Mouse (Mus musculus): Measurements from ENCODE around the gene Mettl1. TPM values are rescaled to one million over a fixed set of nuclear protein-coding genes. Genes with fewer than 3 reads are reported as not detected.

Gene Mettl1
- polyA plus RNA-seq, 1 experiment from 2014 or later, result 34.9 TPM

DNA sequence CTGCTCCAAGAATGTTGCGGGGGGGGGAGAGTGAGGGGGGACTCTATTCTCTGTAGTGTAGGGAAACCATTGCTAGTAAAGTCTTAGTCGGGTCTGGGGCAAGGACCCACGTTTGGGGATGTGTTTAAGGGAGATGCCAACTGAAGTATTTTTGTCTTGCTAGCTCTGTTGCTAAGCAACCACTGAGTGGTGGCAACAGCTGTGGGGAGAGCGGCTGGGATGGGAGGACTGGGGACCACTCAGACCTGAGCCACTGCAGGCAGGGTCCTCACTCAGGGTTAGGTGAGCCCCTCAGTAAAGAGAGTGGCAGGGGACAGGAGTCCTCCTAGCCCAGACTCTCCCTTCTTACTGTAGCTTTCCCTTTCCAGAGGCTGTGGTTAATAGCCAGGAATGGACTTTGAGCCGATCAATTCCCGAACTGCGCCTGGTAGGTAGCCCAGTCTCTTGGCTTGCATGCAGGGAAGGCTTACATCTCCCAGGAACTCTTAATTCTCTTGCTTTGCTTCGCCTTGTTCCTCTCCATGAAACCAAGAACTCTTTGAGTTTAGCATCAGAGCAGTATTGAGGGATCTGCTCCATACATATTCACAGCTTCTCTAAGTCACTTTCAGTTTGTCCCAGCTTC lies 40.9 kb downstream of the Mettl1 start:
- Histone ChIP-seq H3K36me3 (no peaks in the 10 kb centered on the region), H3K4me1 (peaks cover 46% of the 10 kb centered on the region), H3K27ac (no peak overlapping the region), H3K27me3 (peaks cover 79% of the 10 kb centered on the region), H3K4me3 (peak overlapping the region; percentile 70; the same call in 1 of the 2 replicates), H3K9me3 (replicated peaks) (no peaks in the 10 kb centered on the region), H3K9ac (no peak overlapping the region), H3K4me2 (replicated peaks) (peak overlapping the region; percentile 97)
- WGBS, result 24% methylated on average over 8 of the region's 8 CpGs
- peak; percentile 12; the same call in 1 of the 2 replicates for ATAC-seq (ENCODE audit: low FRiP score)

DNA sequence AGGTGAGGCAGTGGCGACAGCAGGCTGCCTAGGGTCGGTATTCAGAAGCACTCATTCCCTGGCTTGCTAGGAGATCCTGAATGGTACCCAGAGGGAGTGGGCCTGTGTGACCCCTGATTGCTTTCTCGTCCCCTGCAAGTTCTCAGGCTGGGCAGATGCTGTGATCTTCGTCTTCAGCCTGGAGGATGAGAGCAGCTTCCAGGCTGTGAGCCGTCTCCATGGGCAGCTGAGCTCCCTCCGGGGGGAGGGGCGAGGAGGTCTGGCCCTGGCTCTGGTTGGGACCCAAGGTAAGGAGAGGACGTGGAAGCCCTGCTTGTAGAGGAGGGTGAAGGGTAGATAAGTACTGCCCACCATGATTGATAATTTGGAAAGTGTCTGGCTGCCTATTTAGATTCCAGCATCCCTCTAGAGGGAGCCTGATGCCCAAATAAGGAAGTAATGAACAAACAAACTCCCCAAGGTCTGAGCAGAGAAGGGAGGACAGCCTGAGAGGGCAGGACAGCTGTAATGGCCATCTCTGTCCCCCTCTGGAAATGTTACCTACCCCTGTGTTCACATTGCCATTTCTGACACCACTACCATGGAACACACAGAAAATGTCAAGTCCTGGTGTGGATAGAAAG lies 42.2 kb downstream of the Mettl1 start:
- peaks cover 80% of the 10 kb centered on the region for H3K27me3 ChIP-seq
- ATAC-seq (ENCODE audit: low FRiP score), result no peak

DNA sequence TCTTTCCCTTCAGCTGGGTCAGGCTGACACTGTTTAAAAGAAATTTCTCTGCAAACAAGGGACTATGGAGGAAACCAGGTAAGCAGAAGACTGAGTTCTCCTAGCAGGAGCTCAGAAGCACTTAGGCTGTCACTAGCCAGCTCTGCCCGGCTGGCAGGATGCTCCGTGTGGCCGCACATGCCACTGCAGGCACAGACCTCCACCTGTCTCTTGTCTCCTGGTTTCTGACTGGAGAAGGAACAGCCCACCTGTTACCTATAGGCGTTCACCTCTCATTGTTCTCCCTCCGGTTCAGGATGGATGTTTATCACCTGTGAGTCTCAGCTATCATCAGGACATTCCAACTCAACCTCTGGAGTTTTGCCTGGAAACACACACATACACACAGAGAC lies 42.7 kb downstream of the Mettl1 start:
- ATAC-seq (ENCODE audit: low FRiP score), result no peak
- Histone ChIP-seq H3K4me3 (no peak overlapping the region), H3K4me2 (replicated peaks) (no peak overlapping the region), H3K27ac (no peak overlapping the region), H3K9ac (no peak overlapping the region), H3K9me3 (replicated peaks) (no peaks in the 10 kb centered on the region), H3K4me1 (peaks cover 35% of the 10 kb centered on the region), H3K36me3 (peaks cover 10% of the 10 kb centered on the region; the same call in 1 of the 2 replicates), H3K27me3 (peaks cover 82% of the 10 kb centered on the region)
- WGBS, result 56% methylated on average over 5 of the region's 5 CpGs

More for the DNA sequence above, 42.2 kb downstream of the Mettl1 start:
- Histone ChIP-seq H3K4me1 (peaks cover 37% of the 10 kb centered on the region), H3K9me3 (replicated peaks) (no peaks in the 10 kb centered on the region), H3K4me2 (replicated peaks) (no peak overlapping the region), H3K4me3 (no peak overlapping the region), H3K9ac (no peak overlapping the region), H3K36me3 (peaks cover 10% of the 10 kb centered on the region; the same call in 1 of the 2 replicates), H3K27ac (no peak overlapping the region)
- WGBS, result 35% methylated on average over 8 of the region's 8 CpGs

DNA sequence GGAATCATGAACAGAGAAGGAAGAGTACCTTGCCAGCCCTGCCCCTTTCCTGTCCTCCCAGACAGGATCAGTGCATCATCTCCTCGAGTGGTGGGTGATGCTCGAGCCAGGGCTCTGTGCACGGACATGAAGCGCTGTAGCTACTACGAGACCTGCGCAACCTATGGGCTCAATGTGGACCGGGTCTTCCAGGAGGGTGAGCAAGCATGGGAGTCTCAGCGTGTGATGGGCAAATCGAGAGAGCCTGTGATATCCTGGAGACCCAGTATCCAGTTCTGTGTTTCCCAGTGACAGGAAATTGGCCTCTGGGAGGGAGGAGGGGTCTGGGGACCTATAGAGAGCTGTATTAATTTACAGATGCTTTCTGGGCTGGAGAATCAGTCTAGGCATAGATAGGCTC lies 43.8 kb downstream of the Mettl1 start:
- WGBS, result 79% methylated on average over 9 of the region's 9 CpGs
- peaks cover 82% of the 10 kb centered on the region for H3K27me3 ChIP-seq

DNA sequence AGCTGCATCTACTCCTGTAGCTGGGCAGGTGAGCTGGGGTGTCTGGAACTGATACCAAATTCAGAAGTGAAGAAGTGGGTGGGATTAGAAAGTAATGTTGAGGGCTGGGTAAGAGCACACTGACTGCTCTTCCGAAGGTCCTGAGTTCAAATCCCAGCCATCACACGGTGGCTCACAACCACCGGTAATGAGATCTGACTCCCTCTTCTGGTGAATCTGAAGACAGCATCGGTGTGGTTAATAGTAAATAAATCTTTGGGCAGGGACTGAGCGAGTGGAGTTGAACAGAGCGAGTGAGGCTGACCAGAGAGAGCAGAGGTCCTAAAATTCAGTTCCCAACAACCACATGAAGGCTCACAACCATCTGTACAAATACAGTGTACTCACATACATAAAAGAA lies 44.4 kb downstream of the Mettl1 start:
- Histone ChIP-seq H3K27me3 (peaks cover 82% of the 10 kb centered on the region), H3K4me3 (no peak overlapping the region), H3K9ac (no peak overlapping the region), H3K9me3 (replicated peaks) (no peaks in the 10 kb centered on the region), H3K4me1 (peaks cover 25% of the 10 kb centered on the region), H3K27ac (no peak overlapping the region), H3K36me3 (peaks cover 10% of the 10 kb centered on the region; the same call in 1 of the 2 replicates), H3K4me2 (replicated peaks) (no peak overlapping the region)
- no peak for ATAC-seq (ENCODE audit: low FRiP score)
- 72% methylated on average over 6 of the region's 6 CpGs for WGBS

More for the DNA sequence above, 43.8 kb downstream of the Mettl1 start:
- Histone ChIP-seq H3K36me3 (peaks cover 10% of the 10 kb centered on the region; the same call in 1 of the 2 replicates), H3K4me2 (replicated peaks) (no peak overlapping the region), H3K9ac (no peak overlapping the region), H3K27ac (no peak overlapping the region), H3K4me1 (peaks cover 26% of the 10 kb centered on the region), H3K4me3 (no peak overlapping the region), H3K9me3 (replicated peaks) (no peaks in the 10 kb centered on the region)
- ATAC-seq (ENCODE audit: low FRiP score), result no peak

DNA sequence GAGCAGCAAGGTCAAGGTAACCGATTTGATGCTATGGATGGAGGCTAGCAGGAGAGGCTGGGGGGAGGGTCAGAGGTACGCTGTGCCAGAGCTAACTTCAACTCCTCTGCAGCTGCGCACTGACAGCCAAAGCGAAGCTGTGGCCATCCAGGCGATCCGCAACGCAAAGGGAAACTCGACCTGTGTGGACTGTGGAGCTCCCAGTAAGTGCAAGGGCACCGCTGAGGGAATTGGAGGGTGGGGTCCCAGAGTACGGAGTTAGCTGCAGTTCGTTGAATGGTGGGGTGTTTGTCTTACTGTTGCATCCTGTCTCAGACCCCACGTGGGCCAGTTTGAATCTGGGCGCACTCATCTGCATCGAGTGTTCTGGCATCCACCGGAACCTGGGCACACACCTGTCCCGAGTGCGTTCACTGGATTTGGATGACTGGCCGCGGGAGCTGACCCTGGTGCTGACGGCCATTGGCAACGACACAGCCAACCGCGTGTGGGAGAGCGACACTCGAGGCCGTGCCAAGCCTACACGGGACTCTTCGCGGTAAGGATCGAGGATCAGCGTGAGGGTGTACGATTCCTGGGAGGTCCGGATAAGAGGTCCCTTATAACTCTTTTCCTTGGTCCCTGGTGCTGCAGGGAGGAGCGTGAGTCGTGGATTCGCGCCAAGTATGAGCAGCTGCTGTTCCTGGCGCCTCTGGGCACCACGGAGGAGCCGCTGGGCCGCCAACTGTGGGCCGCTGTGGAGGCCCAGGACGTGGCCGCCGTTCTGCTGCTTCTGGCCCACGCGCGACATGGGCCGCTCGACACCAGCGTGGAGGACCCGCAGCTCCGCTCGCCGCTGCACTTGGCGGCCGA lies 49.6 kb downstream of the Mettl1 start:
- H3K4me1 ChIP-seq, result peaks cover 22% of the 10 kb centered on the region
- peaks cover 70% of the 10 kb centered on the region for H3K27me3 ChIP-seq
- peaks cover 21% of the 10 kb centered on the region for H3K36me3 ChIP-seq
- peak overlapping the region; percentile 18 for H3K4me3 ChIP-seq
- H3K27ac ChIP-seq, result no peak overlapping the region
- peak overlapping the region; percentile 44 for H3K4me2 ChIP-seq (replicated peaks)
- no peaks in the 10 kb centered on the region for H3K9me3 ChIP-seq (replicated peaks)
- ATAC-seq (ENCODE audit: low FRiP score), result 0 out of 2 replicates have a peak, but pooled peaks have one; percentile 8
- WGBS, result 7% methylated on average over 57 of the region's 57 CpGs
- 0 out of 2 replicates have a peak overlapping the region, but pooled peaks have one; percentile 33 for H3K9ac ChIP-seq

DNA sequence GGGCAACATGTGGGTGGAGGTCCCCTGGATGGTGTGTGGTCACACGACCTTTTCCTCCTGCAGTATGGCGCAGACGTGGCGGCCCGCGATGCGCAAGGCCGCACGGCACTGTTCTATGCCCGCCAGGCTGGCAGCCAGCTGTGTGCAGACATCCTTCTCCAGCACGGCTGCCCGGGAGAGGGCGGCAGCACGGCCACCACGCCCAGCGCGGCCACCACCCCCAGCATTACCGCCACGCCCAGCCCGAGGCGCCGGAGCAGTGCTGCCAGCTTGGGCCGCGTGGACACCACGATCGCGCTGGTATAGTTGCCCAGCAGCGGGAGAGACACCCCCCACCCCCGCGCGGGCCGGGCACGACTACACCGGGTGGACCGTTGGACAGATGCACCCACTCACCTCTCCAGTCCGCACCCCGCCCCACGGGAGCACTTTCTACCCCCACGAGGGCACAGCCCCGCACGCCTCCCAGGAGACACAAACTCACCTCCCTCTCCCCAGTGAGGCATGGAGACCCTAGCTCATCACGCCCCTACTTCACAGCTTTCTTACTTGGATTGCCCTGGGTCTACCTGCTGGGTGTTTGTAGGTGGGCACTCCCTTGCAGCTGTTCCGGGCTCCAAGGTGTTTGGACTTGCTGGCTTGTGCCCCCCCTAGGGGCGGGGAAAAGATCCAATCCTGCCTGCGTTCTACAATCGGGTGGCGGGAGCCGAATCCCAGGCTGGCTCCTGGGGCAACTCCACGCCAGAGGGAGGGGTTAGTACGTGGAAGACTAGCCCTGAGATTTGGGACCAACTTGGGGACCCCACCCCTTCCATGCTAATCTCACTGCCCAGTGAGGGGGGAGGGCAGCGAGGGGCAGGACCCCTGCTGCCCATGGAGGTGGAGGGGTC lies 50.5 kb downstream of the Mettl1 start:
- H3K4me2 ChIP-seq (replicated peaks), result peak overlapping the region; percentile 44
- no peak overlapping the region for H3K27ac ChIP-seq
- H3K9ac ChIP-seq, result peak overlapping the region; percentile 33
- peak; percentile 41; the same call in 1 of the 2 replicates for ATAC-seq (ENCODE audit: low FRiP score)
- peaks cover 69% of the 10 kb centered on the region for H3K27me3 ChIP-seq
- no peaks in the 10 kb centered on the region for H3K9me3 ChIP-seq (replicated peaks)
- peaks cover 22% of the 10 kb centered on the region for H3K4me1 ChIP-seq
- H3K36me3 ChIP-seq, result peaks cover 30% of the 10 kb centered on the region
- peak overlapping the region; percentile 18 for H3K4me3 ChIP-seq
- 9% methylated on average over 49 of the region's 51 CpGs for WGBS

DNA sequence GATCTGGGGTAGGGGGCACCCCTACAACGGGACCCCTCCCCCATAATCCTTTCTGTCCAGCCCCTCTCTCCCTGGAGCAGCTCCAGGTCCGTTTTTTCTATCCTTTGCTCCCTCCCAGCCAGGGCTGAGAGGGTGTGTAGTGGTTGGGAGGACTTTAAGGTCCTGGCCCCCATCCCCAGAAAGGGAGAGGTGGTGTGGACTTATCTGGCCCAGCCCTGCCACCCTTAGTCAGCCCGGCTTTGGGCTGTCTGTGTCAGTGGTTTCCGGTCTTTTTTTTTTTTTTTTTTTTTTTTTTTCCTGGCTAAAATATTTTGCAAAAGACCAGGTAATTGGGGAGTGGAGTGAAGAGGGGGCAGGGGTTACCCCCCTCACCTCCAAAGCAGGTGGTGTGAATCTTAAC lies 51.5 kb downstream of the Mettl1 start:
- WGBS, result 62% methylated on average over 4 of the region's 4 CpGs
- Histone ChIP-seq H3K9me3 (replicated peaks) (no peaks in the 10 kb centered on the region), H3K27ac (no peak overlapping the region), H3K9ac (no peak overlapping the region), H3K36me3 (peaks cover 36% of the 10 kb centered on the region), H3K4me3 (no peak overlapping the region), H3K4me2 (replicated peaks) (no peak overlapping the region), H3K4me1 (peaks cover 22% of the 10 kb centered on the region), H3K27me3 (peaks cover 61% of the 10 kb centered on the region)
- no peak for ATAC-seq (ENCODE audit: low FRiP score)

DNA sequence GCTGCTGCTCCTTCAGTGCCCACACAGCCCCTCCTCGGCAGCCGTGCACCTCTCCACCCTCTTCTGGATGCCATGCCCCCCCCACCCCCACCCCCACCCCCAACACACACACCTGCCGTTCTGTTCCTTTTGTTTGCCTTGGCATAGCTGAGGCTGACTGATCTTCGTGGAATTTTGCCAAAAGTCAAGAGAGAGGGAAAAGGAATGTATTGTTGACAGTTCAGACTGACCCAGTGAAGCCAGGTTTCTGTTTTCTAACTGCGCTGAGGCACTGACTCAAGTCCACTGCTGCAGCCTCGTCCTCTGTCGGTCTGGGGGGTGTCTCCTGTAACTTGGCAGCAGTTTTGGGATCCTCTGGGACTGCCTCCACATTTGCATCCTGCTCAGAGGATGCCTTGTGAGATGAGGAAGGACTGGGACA lies 53.2 kb downstream of the Mettl1 start:
- WGBS, result 58% methylated on average over 7 of the region's 7 CpGs
- H3K9me3 ChIP-seq (replicated peaks), result no peaks in the 10 kb centered on the region
- no peak for ATAC-seq (ENCODE audit: low FRiP score)
- no peak overlapping the region for H3K27ac ChIP-seq
- H3K4me2 ChIP-seq (replicated peaks), result no peak overlapping the region
- H3K4me1 ChIP-seq, result peaks cover 22% of the 10 kb centered on the region
- no peak overlapping the region for H3K4me3 ChIP-seq
- H3K9ac ChIP-seq, result no peak overlapping the region
- peaks cover 44% of the 10 kb centered on the region for H3K27me3 ChIP-seq
- peaks cover 47% of the 10 kb centered on the region for H3K36me3 ChIP-seq

Measured in hindbrain, embryonic 12.5 days (tissue).